ENCODE assay signal across 9 mouse cellular contexts in genomic region chr7:89773352-89773921, GRCm38 (mm10).
A peak's percentile ranks its signal among the peaks of the same experiment; 100 is the strongest.
DNase-seq lines count a peak whose midpoint lies in the region; ATAC-seq and TF ChIP-seq lines count a peak whose summit lies in the region.
"Had no signal": no experiment of that assay in that cellular context is flagged by ENCODE, and none has a peak within 500 bp of the region (broad histone marks: within the 10 kb centered on the region; RNA-seq: fewer than 3 reads in every experiment).

No protein-coding gene starts in this region.

- H3K9ac ChIP-seq in hindbrain, embryonic 12.5 days: no peak overlapping the region
- H3K9ac ChIP-seq in hindbrain, embryonic 14.5 days: no peak overlapping the region
- H3K9ac ChIP-seq in embryonic facial prominence, embryonic 14.5 days (ENCODE audit: low read depth, low read length): no peak overlapping the region

- no peaks in the 10 kb centered on the region for H3K36me3 ChIP-seq in hindbrain, embryonic 12.5 days
- no peaks in the 10 kb centered on the region for H3K36me3 ChIP-seq in hindbrain, embryonic 14.5 days (replicated peaks; ENCODE audit: control insufficient read depth, insufficient read depth)
- no peaks in the 10 kb centered on the region for H3K36me3 ChIP-seq in embryonic facial prominence, embryonic 14.5 days (ENCODE audit: control insufficient read depth, insufficient read depth, low read length)
- no peaks in the 10 kb centered on the region for H3K36me3 ChIP-seq in kidney, adult 2 months (ENCODE audit: control insufficient read depth, insufficient read depth, low read length)

- TF ChIP-seq POLR2A in kidney, adult 2 months (IDR thresholded peaks at IDR 0.05; ENCODE audit: low read depth, low read length): no peak

- H3K4me2 ChIP-seq in hindbrain, embryonic 12.5 days (replicated peaks): no peak overlapping the region
- no peak overlapping the region for H3K4me2 ChIP-seq in hindbrain, embryonic 14.5 days (replicated peaks)
- no peak overlapping the region for H3K4me2 ChIP-seq in embryonic facial prominence, embryonic 14.5 days (ENCODE audit: low read depth, low read length)

- no peak for DNase-seq in hindbrain, embryonic 14.5 days (ENCODE audit: low spot score)
- DNase-seq in embryonic facial prominence, embryonic 14.5 days (ENCODE audit: low spot score): no peak
- peak; percentile 77 for DNase-seq in kidney, adult 2 months
- peak; percentile 51 for DNase-seq in lung, postnatal 14 days
- no peak for DNase-seq in thymus, postnatal 10 days (ENCODE audit: low spot score in 2 of 2)
- DNase-seq in c-Kit-positive CD71-positive TER-119-positive erythroid progenitor cells, embryonic 14.5 days (ENCODE audit: low spot score): no peak
- no peak for DNase-seq in frontal cortex, adult 2 months (ENCODE audit: extremely low spot score in 1 of 2, low spot score in 1 of 2)
- DNase-seq: left cerebral cortex, postnatal 4 days had no signal

- ATAC-seq in hindbrain, embryonic 12.5 days (ENCODE audit: low FRiP score): no peak
- no peak; the same call in 1 of the 2 replicates for ATAC-seq in hindbrain, embryonic 14.5 days (ENCODE audit: low FRiP score)
- ATAC-seq in embryonic facial prominence, embryonic 14.5 days (ENCODE audit: low read depth): peak; percentile 46; the same call in 1 of the 2 replicates

- no peaks in the 10 kb centered on the region for H3K9me3 ChIP-seq in hindbrain, embryonic 12.5 days (replicated peaks)
- no peaks in the 10 kb centered on the region for H3K9me3 ChIP-seq in hindbrain, embryonic 14.5 days (ENCODE audit: control insufficient read depth, low read length)
- no peaks in the 10 kb centered on the region for H3K9me3 ChIP-seq in embryonic facial prominence, embryonic 14.5 days (ENCODE audit: control insufficient read depth, low read length)

- H3K4me3 ChIP-seq in hindbrain, embryonic 12.5 days: no peak overlapping the region
- H3K4me3 ChIP-seq in hindbrain, embryonic 14.5 days (replicated peaks; ENCODE audit: low read length): no peak overlapping the region
- no peak overlapping the region for H3K4me3 ChIP-seq in embryonic facial prominence, embryonic 14.5 days (ENCODE audit: low read depth, low read length)
- no peak overlapping the region for H3K4me3 ChIP-seq in kidney, adult 2 months (ENCODE audit: insufficient read depth, low read depth, low read length)

- peaks cover 9% of the 10 kb centered on the region; the same call in 1 of the 2 replicates for H3K4me1 ChIP-seq in hindbrain, embryonic 12.5 days
- no peaks in the 10 kb centered on the region for H3K4me1 ChIP-seq in hindbrain, embryonic 14.5 days (replicated peaks; ENCODE audit: control insufficient read depth, insufficient read depth, low read length)
- H3K4me1 ChIP-seq in embryonic facial prominence, embryonic 14.5 days (ENCODE audit: control insufficient read depth, insufficient read depth, low read length): peaks cover 30% of the 10 kb centered on the region
- peaks cover 10% of the 10 kb centered on the region; the same call in 1 of the 2 replicates for H3K4me1 ChIP-seq in kidney, adult 2 months (ENCODE audit: control insufficient read depth, insufficient read depth, low read length)

- TF ChIP-seq CTCF in kidney, adult 2 months (conservative IDR thresholded peaks at IDR 0.05; ENCODE audit: insufficient read depth, insufficient read length, low read depth, low read length): no peak

- H3K27me3 ChIP-seq in hindbrain, embryonic 12.5 days: peaks cover 4% of the 10 kb centered on the region; the same call in 1 of the 2 replicates
- H3K27me3 ChIP-seq in hindbrain, embryonic 14.5 days (ENCODE audit: control insufficient read depth, insufficient read depth, low read length): no peaks in the 10 kb centered on the region
- no peaks in the 10 kb centered on the region for H3K27me3 ChIP-seq in embryonic facial prominence, embryonic 14.5 days (replicated peaks; ENCODE audit: control insufficient read depth, insufficient read depth, low read length)
- no peaks in the 10 kb centered on the region for H3K27me3 ChIP-seq in kidney, adult 2 months (replicated peaks; ENCODE audit: control insufficient read depth, insufficient read depth, low read length)

- 51% methylated on average over 3 of the region's 3 CpGs for WGBS in hindbrain, embryonic 12.5 days
- WGBS in hindbrain, embryonic 14.5 days: 58% methylated on average over 3 of the region's 3 CpGs
- 66% methylated on average over 3 of the region's 3 CpGs for WGBS in embryonic facial prominence, embryonic 14.5 days
- WGBS in kidney, adult 2 months: 55% methylated on average over 3 of the region's 3 CpGs

- 0 out of 2 replicates have a peak overlapping the region, but pooled peaks have one; percentile 9 for H3K27ac ChIP-seq in hindbrain, embryonic 12.5 days
- H3K27ac ChIP-seq in hindbrain, embryonic 14.5 days: no peak overlapping the region
- peak overlapping the region; percentile 18; the same call in 1 of the 2 replicates for H3K27ac ChIP-seq in embryonic facial prominence, embryonic 14.5 days (replicated peaks; ENCODE audit: low read depth, low read length)
- peak overlapping the region; percentile 74; the same call in 1 of the 2 replicates for H3K27ac ChIP-seq in kidney, adult 2 months (ENCODE audit: insufficient read depth, low read depth, low read length)

Comparison
In these comparisons a context has a peak if more than half of its experiments do, and no peak if none do; other contexts are left out.
1. DNase-seq: peak in kidney, adult 2 months (single experiment) and lung, postnatal 14 days (single experiment); none in hindbrain, embryonic 14.5 days (single experiment), embryonic facial prominence, embryonic 14.5 days (single experiment), thymus, postnatal 10 days (0 of 2), c-Kit-positive CD71-positive TER-119-positive erythroid progenitor cells, embryonic 14.5 days (single experiment) and frontal cortex, adult 2 months (0 of 2).